Mouse (Mus musculus): ENCODE results near the gene Wdfy4. TPM values are rescaled to one million over a fixed set of nuclear protein-coding genes. Genes with fewer than 3 reads are reported as not detected.

Wdfy4 gene
- total and polyA plus RNA-seq, 3 experiments: 27.0 to 34.8 (median 30.9) TPM

GRCm38 (mm10) chr14:33189849-33190423 is 4.6 kb upstream of the Wdfy4 start:
- Histone ChIP-seq H3K4me3 (ENCODE audit: control insufficient read depth in 1 of 2, insufficient read depth in 1 of 2, low read depth in 2 of 2, low read length in 2 of 2) (no peak overlapping the region), H3K27ac (ENCODE audit: control insufficient read depth, low read depth, low read length) (no peak overlapping the region), H3K27me3 (ENCODE audit: control insufficient read depth in 1 of 2, insufficient read depth in 2 of 2, low read length in 2 of 2) (no peaks in the 10 kb centered on the region), H3K4me1 (ENCODE audit: control insufficient read depth in 1 of 2, insufficient read depth in 2 of 2, low read length in 2 of 2) (peaks cover 0 to 8% of the 10 kb centered on the region in 2 experiments; a peak in 2 of 4 replicates), H3K79me2 (ENCODE audit: control insufficient read depth, insufficient read depth, low read length, poor library complexity) (0 out of 2 replicates have a peak, but pooled peaks cover under 1% of the 10 kb centered on the region), H3K9me3 (replicated peaks; ENCODE audit: insufficient read depth, low read length) (no peaks in the 10 kb centered on the region), H3K9ac (ENCODE audit: control insufficient read depth, low read depth, low read length, poor library complexity, severe bottlenecking) (no peak overlapping the region), H3K36me3 (ENCODE audit: control insufficient read depth in 1 of 2, insufficient read depth in 2 of 2, low read length in 2 of 2) (peaks cover 0 to 2% of the 10 kb centered on the region in 2 experiments; a peak in 2 of 4 replicates)
- DNase-seq (ENCODE audit: low read depth, low spot score): no peak
- no peak for TF ChIP-seq GATA1 (IDR thresholded peaks at IDR 0.05; ENCODE audit: low read depth, low read length)
- TF ChIP-seq MYC (IDR thresholded peaks at IDR 0.05; ENCODE audit: low read depth, low read length): no peak
- no peak for TF ChIP-seq HCFC1 (IDR thresholded peaks at IDR 0.05; ENCODE audit: low read depth, low read length)
- no peak for TF ChIP-seq MAFK (IDR thresholded peaks at IDR 0.05; ENCODE audit: borderline replicate concordance, low read depth, low read length)
- TF ChIP-seq ELF1 (IDR thresholded peaks at IDR 0.05; ENCODE audit: low read depth, low read length): no peak
- TF ChIP-seq GABPA (IDR thresholded peaks at IDR 0.05; ENCODE audit: low read depth, low read length): no peak
- TF ChIP-seq NRF1 (IDR thresholded peaks at IDR 0.05; ENCODE audit: insufficient read depth, low read depth, low read length, poor library complexity, severe bottlenecking): no peak
- TF ChIP-seq ZNF384 (IDR thresholded peaks at IDR 0.05; ENCODE audit: low read depth, low read length): no peak
- no peak for TF ChIP-seq ZC3H11A (IDR thresholded peaks at IDR 0.05; ENCODE audit: low read depth, low read length)
- no peak for TF ChIP-seq MAX (IDR thresholded peaks at IDR 0.05; ENCODE audit: low read length)
- TF ChIP-seq ZMIZ1 (IDR thresholded peaks at IDR 0.05; ENCODE audit: low read depth, low read length): no peak
- TF ChIP-seq RCOR1 (IDR thresholded peaks at IDR 0.05; ENCODE audit: low read depth, low read length): no peak
- no peak for TF ChIP-seq E2F4 (IDR thresholded peaks at IDR 0.05; ENCODE audit: borderline replicate concordance, low read depth, low read length)

GRCm38 (mm10) chr14:33189230-33189629 is 3.9 kb upstream of the Wdfy4 start:
- TF ChIP-seq UBTF (IDR thresholded peaks at IDR 0.05; ENCODE audit: borderline replicate concordance, insufficient read depth, low read depth, low read length) (no peak), SMC3 (IDR thresholded peaks at IDR 0.05; ENCODE audit: low read depth, low read length) (no peak), CHD2 (IDR thresholded peaks at IDR 0.05; ENCODE audit: low read length) (no peak), EP300 (IDR thresholded peaks at IDR 0.05; ENCODE audit: low read depth in 1 of 2, low read length in 2 of 2) (no peak), HCFC1 (IDR thresholded peaks at IDR 0.05; ENCODE audit: low read depth, low read length) (no peak), RCOR1 (IDR thresholded peaks at IDR 0.05; ENCODE audit: low read depth, low read length) (no peak), GABPA (IDR thresholded peaks at IDR 0.05; ENCODE audit: low read depth, low read length) (no peak), ZMIZ1 (IDR thresholded peaks at IDR 0.05; ENCODE audit: low read depth, low read length) (no peak), USF1 (IDR thresholded peaks at IDR 0.05; ENCODE audit: low read depth, low read length) (no peak), USF2 (IDR thresholded peaks at IDR 0.05; ENCODE audit: borderline replicate concordance in 1 of 2, insufficient read depth in 1 of 2, low read depth in 1 of 2, low read length in 2 of 2) (no peak)
- Histone ChIP-seq H3K27me3 (ENCODE audit: control insufficient read depth in 1 of 2, insufficient read depth in 2 of 2, low read length in 2 of 2) (no peaks in the 10 kb centered on the region), H3K27ac (ENCODE audit: control insufficient read depth, low read depth, low read length) (no peak overlapping the region), H3K4me1 (ENCODE audit: control insufficient read depth in 1 of 2, insufficient read depth in 2 of 2, low read length in 2 of 2) (peaks cover 0 to 14% of the 10 kb centered on the region in 2 experiments; a peak in 3 of 4 replicates), H3K4me3 (ENCODE audit: control insufficient read depth in 1 of 2, insufficient read depth in 1 of 2, low read depth in 2 of 2, low read length in 2 of 2) (no peak overlapping the region), H3K9ac (ENCODE audit: control insufficient read depth, low read depth, low read length, poor library complexity, severe bottlenecking) (no peak overlapping the region), H3K79me2 (ENCODE audit: control insufficient read depth, insufficient read depth, low read length, poor library complexity) (peaks cover 6% of the 10 kb centered on the region), H3K36me3 (ENCODE audit: control insufficient read depth in 1 of 2, insufficient read depth in 2 of 2, low read length in 2 of 2) (peaks cover 0 to 2% of the 10 kb centered on the region in 2 experiments; a peak in 2 of 4 replicates), H3K9me3 (replicated peaks; ENCODE audit: insufficient read depth, low read length) (no peaks in the 10 kb centered on the region)
- no peak for DNase-seq (ENCODE audit: low read depth, low spot score)
